Mouse (Mus musculus) heart, adult 11 months (tissue): ENCODE data around the gene Ccdc54.

Source experiments
- DNase-seq: peaks from one replicate; pipeline ENCODE4 v3.0.0; 2022

Ccdc54 gene

GRCm38 (mm10) chr16:50591054-50591453, at the start of gene Ccdc54:
TSS of gene Ccdc54 (minus strand) at chr16:50591154.
- no peak for DNase-seq

DNA sequence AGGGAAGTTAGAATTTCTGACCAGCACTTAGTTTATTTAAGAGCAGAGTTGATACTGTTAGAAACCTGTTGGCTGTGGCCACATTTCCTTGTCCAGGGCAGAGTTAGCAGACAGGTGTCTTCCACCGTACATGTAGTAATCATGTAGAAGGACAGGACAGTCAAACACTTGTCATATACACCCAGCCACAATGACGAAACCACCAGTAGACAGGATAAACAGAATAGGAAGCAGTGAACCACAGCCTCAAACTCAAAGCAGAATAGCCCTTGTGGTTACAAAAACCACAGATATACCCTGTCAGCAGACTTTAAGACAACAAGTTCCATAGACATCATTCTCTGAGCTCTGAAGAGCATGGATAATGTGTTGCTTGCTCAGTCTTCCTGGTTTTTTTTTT, 41.6 kb upstream of the Ccdc54 start:
- no peak for DNase-seq

- peak; percentile 43 for DNase-seq
These were observed 24.6 kb upstream of the Ccdc54 start for GRCm38 (mm10) chr16:50615569-50615968.

DNA sequence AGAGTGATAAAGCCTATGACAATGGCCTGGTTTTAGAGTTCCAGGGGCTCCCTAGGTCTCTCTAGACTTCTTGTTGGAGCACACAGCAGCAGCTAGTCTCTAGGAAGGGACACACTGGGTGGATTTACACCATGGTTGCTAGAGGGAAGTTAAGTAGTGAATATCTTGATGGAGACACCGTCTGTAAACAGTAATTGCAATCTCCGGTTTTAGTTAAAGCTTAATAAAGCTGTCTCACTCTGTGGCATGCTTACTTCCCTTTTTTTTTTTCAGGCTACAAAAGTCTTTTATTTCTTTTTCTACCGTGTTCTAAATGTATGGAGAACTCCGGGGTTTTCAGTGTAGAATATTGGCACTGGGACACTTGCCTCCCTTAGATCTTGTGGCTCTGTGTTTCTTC, 22.0 kb upstream of the Ccdc54 start:
- DNase-seq = no peak

DNA sequence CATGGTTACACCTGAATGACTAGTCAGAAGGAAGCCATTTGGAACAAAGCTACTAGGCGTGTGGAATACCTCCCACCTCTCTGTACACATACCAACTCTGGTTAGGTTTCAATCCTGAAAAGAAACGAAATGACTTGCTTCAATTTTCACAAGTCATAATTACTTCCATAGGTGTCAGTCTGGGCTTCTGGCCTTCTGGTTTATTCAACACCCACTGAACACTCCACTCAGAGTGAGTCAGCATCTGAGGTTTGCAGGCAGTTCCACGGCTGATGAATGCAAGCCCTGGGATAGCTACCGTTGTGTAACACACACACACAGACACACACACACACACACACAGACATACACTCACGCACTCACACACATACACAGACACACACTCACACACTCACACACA, 19.6 kb upstream of the Ccdc54 start:
- DNase-seq = peak; percentile 70

GRCm38 (mm10) chr16:50607776-50608562, 17.0 kb upstream of the Ccdc54 start:
- peak; percentile 31 for DNase-seq

GRCm38 (mm10) chr16:50604826-50605225, 13.9 kb upstream of the Ccdc54 start:
- peak; percentile 37 for DNase-seq

DNA sequence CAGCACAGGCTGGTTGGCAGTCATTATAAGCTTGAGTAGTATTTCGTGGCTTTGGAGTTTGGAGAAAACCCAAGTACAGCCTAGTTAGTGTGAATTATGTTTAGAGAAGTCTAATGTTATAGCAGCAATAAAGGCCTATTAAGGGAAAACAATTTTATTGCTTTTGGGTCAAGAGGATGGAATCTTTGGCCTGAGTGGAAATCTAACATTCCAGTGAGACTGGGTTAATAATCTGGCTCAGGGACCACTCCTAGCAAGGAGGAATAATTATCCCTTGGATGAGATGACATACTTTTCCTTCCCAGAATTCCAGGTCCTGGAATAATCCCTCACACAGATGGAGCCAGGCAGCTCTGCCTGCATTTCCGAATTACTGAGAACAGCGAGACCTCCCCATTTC, 11.0 kb upstream of the Ccdc54 start:
- no peak for DNase-seq

DNA sequence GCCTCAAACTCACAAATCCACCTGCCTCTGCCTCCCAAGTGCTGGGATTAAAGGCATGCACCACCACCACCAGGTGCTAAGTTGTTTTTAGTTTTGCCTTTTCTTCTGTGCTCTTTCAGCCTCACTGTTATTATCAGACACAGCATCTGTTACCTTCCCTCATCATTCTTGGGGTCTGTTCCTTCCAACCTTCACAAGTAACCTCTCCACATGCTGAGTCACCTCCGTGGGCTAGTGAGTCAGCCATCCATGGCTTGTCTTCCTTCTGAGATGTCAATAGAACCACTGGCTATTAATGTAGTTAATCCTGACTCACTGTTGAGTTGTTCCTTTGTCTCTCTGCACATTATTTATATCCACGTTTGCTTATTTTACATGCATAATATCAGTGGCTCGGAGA, 9.7 kb upstream of the Ccdc54 start:
- no peak for DNase-seq

- peak; percentile 27 for DNase-seq
These were observed 5.7 kb upstream of the Ccdc54 start for GRCm38 (mm10) chr16:50596679-50597078.

DNA sequence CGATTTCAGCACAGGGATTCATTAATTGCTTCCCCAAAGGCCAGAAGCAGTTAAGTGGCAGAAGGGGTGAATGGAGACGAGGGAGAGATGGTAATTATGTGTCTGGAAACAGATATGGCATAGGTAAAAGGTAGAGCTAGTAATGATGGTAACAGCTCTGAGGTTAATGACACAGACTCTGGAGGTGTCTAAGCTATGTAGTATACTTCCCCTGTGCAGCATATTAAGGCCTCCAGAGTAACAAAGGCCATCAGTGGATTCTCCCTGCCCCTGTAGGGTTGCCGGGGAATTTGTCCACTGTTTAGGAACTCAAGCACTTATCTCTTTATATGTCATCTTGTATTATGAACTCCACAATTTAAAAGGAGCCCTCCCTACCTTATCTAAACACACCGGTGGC, 5.2 kb upstream of the Ccdc54 start:
- DNase-seq = no peak

DNA sequence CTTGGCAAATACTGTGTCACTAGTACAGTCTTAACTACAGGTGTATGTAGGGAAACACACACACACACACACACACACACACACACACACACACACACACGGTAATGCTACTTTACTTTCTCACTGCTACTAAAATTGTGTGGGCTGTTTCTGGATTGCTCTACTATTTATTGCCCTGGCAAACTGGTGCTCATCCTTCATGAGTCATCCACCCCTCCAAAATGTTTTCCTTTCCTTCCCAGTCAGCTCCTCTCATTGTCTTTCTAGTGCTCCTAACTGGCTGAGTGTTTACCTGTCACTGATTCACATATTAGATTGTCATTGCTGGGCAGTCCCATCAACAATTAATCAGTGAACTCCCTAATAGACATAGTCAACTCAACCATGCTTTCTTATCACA, 3.9 kb upstream of the Ccdc54 start:
- no peak for DNase-seq

DNA sequence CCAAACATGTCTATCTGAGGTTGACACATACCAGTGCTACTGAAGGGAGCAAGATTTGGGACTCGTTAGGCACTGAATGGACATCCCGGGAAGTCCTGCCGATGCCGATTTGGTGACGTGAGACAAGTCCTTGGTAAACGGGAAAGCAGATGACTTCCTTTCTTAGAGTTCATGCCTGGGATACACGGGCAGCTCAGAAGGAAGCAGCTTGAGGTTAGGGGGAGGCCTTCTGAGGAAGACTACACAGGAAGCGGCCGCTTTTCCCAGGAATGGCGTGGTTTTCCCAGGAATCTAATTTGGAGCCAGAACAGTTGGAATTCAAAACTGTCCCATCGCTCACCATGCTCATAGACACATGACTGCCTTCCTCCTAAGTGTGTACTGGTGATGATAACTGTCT, 2.4 kb upstream of the Ccdc54 start:
- peak; percentile 66 for DNase-seq

DNA sequence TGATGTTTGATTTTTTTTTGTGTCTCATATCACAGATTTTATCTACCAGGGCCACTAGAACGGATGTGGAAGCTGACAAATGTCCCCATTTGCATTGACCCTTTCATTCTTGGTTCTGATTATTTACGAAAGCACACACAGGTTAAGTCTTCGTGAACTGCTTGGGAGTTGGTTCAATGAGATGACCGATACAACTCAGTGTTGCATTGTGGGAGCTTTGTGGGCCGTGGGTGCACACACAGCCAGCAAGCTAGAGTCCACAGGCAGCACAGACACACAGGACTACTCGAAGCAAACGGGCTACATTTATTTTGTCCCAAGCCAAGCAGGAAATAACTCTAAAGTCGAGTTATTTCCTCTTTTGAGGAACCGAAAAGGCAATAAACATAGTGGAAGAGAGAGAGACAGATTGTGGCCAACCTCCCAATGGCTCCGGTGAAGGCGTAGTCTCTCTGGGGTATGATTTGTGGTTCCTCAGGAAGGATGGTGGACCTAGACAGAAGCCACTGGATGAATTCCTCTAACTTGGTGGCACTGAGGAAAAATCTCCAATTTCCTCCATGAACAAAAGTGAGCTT, 1.3 kb downstream of the Ccdc54 start:
- DNase-seq = peak; percentile 58

DNA sequence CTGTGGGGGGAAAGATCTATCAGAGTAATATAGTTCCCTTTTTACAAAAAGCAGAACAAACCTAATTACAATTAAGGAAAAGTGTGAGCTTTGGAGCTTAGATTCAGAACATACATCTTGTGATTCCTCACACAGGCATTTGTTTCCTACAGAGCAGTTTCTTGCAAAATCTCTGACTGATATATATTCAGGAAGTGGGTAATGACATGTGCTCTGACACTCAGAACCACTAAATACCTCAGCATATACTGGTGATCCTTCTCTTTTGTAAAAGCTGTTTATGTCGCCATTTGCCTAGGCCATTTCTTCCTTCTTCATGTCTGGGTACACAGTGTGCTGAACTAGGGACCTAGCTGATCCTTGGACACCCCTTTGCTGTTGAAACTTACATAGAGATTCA, 2.8 kb downstream of the Ccdc54 start:
- peak; percentile 43 for DNase-seq

DNA sequence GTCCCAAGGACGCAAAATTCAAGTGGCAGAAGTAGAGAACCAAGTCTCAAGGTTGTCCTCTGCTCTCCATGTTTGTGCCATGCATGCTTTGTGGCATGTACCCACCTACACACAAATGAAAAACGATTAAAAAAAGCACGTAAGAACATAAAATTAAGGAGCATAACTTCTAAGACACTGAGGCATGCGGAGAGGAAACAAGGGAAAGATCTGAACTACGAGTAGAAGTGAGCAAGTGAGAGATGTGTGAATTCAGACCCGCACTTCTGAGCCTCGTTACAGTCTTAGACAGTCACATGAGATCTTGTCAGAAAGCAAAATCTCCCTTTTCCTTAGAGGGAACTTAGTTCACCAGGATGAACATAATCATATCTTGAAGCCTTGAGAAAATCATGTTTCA, 3.8 kb downstream of the Ccdc54 start:
- DNase-seq = peak; percentile 57

DNA sequence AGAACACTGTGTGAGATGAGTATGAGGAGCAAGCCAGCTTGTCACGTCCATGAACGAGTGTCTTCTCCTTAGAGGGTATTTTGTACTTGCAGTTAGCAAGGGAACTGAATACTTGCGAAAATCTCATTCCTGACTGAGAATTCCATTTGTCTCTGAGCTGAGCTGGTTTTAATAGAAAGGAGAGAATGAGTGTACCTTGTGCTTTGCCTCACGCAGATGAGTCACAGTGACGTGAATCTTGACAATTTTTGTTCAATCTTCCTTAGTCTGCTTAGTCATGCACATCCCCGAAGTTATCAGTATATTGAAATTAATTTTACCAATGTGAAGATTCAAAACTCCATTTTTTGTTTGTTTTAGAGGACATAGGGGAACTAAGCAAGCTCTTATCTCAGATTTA, 12.6 kb downstream of the Ccdc54 start:
- no peak for DNase-seq

- no peak for DNase-seq
These were observed 18.4 kb downstream of the Ccdc54 start for GRCm38 (mm10) chr16:50572557-50572956.

- DNase-seq = no peak
These were observed 31.7 kb downstream of the Ccdc54 start for GRCm38 (mm10) chr16:50559163-50559771.

DNA sequence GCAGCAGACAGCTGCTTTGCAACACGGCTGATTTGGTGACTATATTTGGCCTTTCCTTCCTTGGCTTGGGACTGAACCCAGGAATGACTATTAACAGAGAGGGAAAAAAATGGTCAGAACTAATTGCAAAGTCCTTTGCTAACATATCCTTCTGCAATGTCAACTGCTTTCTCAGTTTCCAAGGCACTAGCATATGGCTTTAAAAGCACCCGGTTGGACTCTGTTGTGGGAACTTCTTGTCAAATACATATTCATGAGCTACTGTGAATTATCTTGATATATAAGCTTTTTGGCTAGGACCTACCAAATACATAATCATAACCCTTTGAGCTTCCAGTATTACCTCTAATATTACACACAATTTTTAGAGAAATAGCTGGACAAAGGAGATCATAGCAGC, 37.1 kb downstream of the Ccdc54 start:
- DNase-seq = no peak

DNA sequence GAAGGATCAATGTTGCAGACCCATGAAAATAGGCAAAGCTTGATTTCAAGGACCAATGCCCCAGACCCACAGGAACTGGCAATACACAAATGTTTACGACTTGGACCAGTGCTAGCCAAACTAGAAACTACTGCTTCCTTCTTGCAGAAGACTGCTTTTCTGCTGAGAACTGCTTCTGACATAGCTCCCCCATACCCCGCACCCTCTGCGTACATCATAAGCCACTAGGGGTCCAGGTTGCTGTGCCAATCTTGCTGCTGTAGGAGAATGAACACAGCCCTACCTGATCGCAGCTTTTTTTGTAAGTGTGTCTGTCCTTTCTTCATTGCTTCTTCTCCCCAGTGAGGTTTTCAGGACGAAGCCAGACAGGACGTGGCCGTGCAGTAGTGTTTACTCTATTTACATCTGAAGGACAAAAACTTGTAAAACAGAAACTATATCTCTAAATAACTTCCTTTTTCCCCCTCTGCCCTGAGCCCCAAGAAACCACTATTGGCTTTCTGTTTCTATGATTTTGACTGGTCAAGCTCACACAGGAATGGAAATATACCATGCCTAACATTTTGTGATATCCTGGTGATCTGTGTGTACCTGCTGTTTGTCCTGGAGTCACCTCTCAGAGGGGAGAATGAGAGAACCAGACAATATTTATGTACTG, 39.0 kb downstream of the Ccdc54 start:
- DNase-seq = no peak

DNA sequence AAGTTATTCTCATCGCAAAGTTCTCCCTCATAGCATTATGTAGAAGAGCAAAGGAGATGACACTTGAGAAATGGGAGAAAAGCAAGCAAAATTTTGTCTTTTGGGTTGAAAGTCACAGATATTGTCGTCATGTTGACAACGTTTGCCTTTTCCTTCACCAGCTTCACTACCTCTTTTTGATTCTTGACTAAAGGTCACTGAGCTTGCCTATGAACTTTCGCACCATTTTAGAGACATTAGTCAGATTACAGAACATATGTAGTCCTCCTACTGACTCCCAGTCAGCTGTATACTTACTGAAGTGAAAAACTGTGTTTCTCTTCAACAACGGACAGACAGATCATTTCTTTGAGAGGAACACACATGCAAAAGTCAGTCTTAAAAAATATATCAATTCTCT, 40.0 kb downstream of the Ccdc54 start:
- no peak for DNase-seq

DNA sequence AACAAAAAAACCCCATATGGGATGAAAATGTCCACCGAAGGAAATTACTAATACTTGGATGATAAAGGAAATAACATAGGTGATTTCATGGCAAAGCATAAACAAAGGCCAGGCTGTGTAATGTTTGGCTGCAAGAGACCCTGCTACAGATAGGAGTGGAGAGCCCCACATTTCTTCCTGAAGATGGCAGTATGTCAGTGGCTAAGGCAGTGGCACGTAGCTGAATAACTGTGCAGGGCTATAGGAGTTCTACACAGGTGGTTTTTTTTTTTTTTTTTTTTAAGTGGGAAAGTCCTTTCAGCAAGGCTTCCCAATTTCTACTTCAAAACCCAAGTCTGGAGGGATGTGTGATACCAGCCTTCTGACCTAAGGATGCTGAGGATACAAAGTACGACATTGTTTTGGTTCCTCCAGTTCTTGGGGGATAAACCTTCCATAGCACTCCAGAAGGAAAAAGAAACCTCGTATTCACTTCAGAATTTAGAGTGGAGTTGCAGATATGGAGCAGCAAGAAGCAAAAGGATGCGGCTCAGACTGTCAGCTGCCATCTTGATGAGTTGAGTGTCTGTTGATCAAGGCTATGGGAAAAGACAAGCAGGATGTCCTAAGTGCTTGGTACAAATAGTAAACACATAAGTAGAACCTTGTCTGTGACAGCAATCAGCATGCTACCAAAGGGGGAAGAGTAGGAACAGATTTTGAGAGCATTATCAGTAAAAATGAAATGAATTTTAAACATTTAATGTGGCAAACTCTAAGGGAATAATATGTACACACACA, 48.2 kb downstream of the Ccdc54 start:
- DNase-seq = no peak
